Mouse (Mus musculus): ENCODE measurements at regions not wholly inside any gene's neighbourhood (a gene's known extent, or its start where the extent isn't known, plus 50 kb on each side); places are given as distances from the start of the nearest gene placed in this dataset.
"Not testable (repeated sequence)": the region's sequence is repeated elsewhere in the genome, so short reads cannot be mapped to it uniquely, and the experiment has no call there.

DNA sequence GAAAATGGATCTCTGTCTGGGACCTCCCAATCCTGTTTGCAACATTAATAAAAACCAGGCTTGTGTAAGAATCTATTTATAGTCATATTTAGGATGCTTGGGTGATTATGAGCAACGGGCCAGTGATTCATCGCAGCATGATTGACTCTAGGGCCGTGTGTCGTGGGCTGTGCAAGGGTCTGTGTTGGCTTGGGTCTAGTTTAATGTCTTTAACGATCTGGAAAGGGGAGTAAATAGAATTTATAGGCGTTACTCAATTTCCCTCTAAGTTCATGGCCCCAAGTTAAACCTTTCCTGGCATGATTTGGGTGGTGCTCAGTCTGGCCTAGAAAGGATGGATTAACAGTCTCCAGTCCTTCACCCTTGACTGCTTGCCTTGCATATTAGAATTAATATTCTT lies 149.9 kb upstream of the Fer start:
- 0 out of 2 replicates have a peak, but pooled peaks cover 3% of the 10 kb centered on the region for H3K4me1 ChIP-seq
- no peak overlapping the region for H3K4me2 ChIP-seq
- no peaks in the 10 kb centered on the region for H3K27me3 ChIP-seq (replicated peaks)
- H3K27ac ChIP-seq (replicated peaks), result no peak overlapping the region
- 39% methylated on average over 6 of the region's 6 CpGs for WGBS
- H3K9me3 ChIP-seq (replicated peaks), result no peaks in the 10 kb centered on the region
- no peak for ATAC-seq (ENCODE audit: low FRiP score)
- H3K4me3 ChIP-seq (replicated peaks), result no peak overlapping the region
- H3K36me3 ChIP-seq, result no peaks in the 10 kb centered on the region
- H3K9ac ChIP-seq (replicated peaks), result no peak overlapping the region

DNA sequence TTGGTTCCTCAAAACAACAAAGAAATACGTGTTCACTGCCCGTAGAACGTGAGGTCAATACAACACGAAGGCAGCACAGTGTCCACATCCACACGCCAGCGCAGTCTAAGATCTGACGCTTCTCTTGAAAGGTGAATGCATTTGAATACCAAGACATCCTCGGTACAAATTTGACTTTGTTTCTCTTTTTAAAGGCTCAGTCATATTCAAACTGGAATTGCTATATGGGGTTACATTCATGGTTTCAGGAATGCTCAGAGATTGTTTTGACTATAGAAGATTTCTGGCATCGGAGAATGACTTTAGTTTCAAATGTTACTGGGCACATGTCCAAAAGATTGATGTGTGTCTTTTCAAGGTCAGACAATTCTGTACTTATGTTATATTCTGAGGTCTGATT lies 147.2 kb upstream of the Fer start:
- Histone ChIP-seq H3K4me3 (replicated peaks) (no peak overlapping the region), H3K9me3 (replicated peaks) (no peaks in the 10 kb centered on the region), H3K9ac (replicated peaks) (no peak overlapping the region), H3K4me1 (peaks cover 26% of the 10 kb centered on the region), H3K27me3 (replicated peaks) (no peaks in the 10 kb centered on the region), H3K4me2 (no peak overlapping the region), H3K27ac (replicated peaks) (no peak overlapping the region), H3K36me3 (no peaks in the 10 kb centered on the region)
- 88% methylated on average over 9 of the region's 9 CpGs for WGBS
- ATAC-seq (ENCODE audit: low FRiP score), result no peak

DNA sequence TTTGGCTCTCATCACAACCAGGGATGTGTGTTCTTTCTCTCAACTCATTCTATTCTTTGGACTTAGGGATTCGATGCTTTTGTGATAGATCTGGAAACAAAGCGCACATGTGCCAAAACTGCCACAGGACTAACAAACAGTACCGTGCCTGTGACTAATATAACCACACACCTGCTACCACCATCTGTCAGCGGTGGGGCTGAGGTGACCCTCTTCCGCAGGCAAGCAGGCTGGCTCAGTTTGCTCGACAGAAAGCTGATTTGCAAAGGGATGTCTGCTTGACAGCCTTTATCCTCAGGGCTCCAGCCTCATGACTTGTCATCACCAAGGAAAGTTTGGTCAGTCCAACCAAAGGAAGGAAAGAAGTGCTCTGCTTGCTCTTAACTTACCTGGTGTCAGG lies 146.7 kb upstream of the Fer start:
- Histone ChIP-seq H3K4me3 (replicated peaks) (no peak overlapping the region), H3K4me2 (no peak overlapping the region), H3K9ac (replicated peaks) (no peak overlapping the region), H3K27me3 (replicated peaks) (no peaks in the 10 kb centered on the region), H3K36me3 (no peaks in the 10 kb centered on the region), H3K9me3 (replicated peaks) (no peaks in the 10 kb centered on the region), H3K27ac (replicated peaks) (no peak overlapping the region), H3K4me1 (peaks cover 29% of the 10 kb centered on the region)
- 57% methylated on average over 6 of the region's 6 CpGs for WGBS
- ATAC-seq (ENCODE audit: low FRiP score), result no peak

DNA sequence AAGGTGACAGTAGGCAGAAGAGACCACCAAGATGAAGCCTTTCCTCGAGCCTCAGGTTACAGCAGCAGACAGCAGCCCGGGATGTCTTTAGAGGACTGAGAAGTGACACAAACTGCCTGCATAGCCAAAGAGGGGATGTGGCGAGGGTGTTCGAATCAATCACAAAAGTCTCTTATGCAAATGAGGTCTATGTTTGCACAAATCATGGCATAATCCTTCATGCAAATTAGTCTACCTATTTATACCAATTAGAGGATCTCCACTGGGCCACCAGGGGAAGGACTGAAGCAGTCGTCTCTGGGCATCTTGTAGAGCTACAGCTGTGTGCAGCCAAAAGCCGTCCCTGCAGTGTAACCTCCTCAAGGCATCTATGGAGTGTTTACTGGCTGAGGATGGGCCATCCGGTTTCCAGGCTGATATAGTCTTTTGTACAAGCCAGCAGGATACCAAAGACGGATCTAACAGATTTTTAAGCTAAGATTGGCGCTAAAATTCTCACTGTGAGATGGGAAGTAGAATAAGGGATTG lies 145.7 kb upstream of the Fer start:
- no peaks in the 10 kb centered on the region for H3K36me3 ChIP-seq
- H3K27me3 ChIP-seq (replicated peaks), result no peaks in the 10 kb centered on the region
- ATAC-seq (ENCODE audit: low FRiP score), result no peak
- no peak overlapping the region for H3K9ac ChIP-seq (replicated peaks)
- WGBS, result 59% methylated on average over 9 of the region's 9 CpGs
- H3K4me3 ChIP-seq (replicated peaks), result no peak overlapping the region
- H3K9me3 ChIP-seq (replicated peaks), result no peaks in the 10 kb centered on the region
- H3K4me1 ChIP-seq, result peaks cover 29% of the 10 kb centered on the region
- no peak overlapping the region for H3K4me2 ChIP-seq
- H3K27ac ChIP-seq (replicated peaks), result no peak overlapping the region

- 41% methylated on average over 16 of the region's 16 CpGs for WGBS
- H3K36me3 ChIP-seq, result no peaks in the 10 kb centered on the region
- no peak overlapping the region for H3K4me3 ChIP-seq (replicated peaks)
- no peak overlapping the region for H3K9ac ChIP-seq (replicated peaks)
- H3K4me1 ChIP-seq, result peaks cover 29% of the 10 kb centered on the region
- H3K4me2 ChIP-seq, result no peak overlapping the region; the same call in 1 of the 2 replicates
- no peaks in the 10 kb centered on the region for H3K27me3 ChIP-seq (replicated peaks)
- peak; percentile 90 for ATAC-seq (ENCODE audit: low FRiP score)
- peak overlapping the region; percentile 75 for H3K27ac ChIP-seq (replicated peaks)
- H3K9me3 ChIP-seq (replicated peaks), result no peaks in the 10 kb centered on the region
These were observed 143.7 kb upstream of the Fer start for GRCm38 (mm10) chr17:63718972-63719715.

DNA sequence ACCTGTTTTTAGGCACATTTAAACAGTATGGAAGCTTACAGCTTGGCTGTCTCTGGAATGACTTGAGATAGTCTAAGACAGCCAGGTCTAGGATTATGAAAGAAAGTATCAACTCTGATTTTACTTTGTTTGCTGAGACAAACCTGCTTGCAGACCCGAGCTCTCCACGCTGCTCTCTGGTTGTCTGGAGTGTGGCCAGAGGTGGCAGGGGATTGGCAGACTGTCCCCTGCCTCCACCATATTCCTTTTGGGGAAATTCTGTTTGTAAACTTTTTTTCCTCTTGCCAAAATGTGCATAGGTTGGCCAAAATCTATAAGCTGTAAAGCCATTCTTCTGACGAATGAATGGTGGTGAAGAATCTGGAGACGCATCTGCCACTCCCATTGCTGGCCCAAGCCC lies 143.1 kb upstream of the Fer start:
- peaks cover 29% of the 10 kb centered on the region for H3K4me1 ChIP-seq
- no peak overlapping the region for H3K4me2 ChIP-seq
- H3K9ac ChIP-seq (replicated peaks), result no peak overlapping the region
- ATAC-seq (ENCODE audit: low FRiP score), result no peak
- H3K36me3 ChIP-seq, result no peaks in the 10 kb centered on the region
- no peak overlapping the region for H3K4me3 ChIP-seq (replicated peaks)
- no peaks in the 10 kb centered on the region for H3K27me3 ChIP-seq (replicated peaks)
- WGBS, result 68% methylated on average over 4 of the region's 4 CpGs
- H3K9me3 ChIP-seq (replicated peaks), result no peaks in the 10 kb centered on the region
- peak overlapping the region; percentile 60 for H3K27ac ChIP-seq (replicated peaks)

DNA sequence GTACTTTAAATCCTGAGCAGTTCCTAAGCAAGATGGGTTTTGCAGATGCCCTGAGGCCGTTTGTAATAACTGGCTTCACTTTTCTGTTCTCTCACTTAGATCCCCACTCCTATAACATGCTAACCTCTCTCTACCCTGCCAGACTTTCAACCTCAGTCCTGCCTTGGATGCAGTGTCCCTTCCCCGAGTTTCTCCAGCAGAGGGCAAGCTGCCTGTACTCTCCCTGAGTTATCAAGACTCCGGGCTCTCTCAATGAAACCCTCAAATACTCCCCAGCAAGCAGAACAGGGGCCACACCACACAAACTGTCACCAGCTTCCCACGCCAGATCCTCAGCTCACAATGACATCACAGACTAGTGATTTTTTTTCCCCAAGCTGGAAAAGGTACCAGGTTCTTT lies 142.0 kb upstream of the Fer start:
- Histone ChIP-seq H3K36me3 (no peaks in the 10 kb centered on the region), H3K27ac (replicated peaks) (peak overlapping the region; percentile 15; the same call in 1 of the 2 replicates), H3K4me3 (replicated peaks) (no peak overlapping the region), H3K27me3 (replicated peaks) (no peaks in the 10 kb centered on the region), H3K4me1 (peaks cover 29% of the 10 kb centered on the region), H3K9ac (replicated peaks) (no peak overlapping the region), H3K9me3 (replicated peaks) (no peaks in the 10 kb centered on the region), H3K4me2 (no peak overlapping the region)
- 31% methylated on average over 4 of the region's 4 CpGs for WGBS
- ATAC-seq (ENCODE audit: low FRiP score), result no peak

GRCm38 (mm10) chr17:63722434-63723004 lies 140.3 kb upstream of the Fer start:
- no peaks in the 10 kb centered on the region for H3K27me3 ChIP-seq (replicated peaks)
- H3K9me3 ChIP-seq (replicated peaks), result no peaks in the 10 kb centered on the region
- ATAC-seq (ENCODE audit: low FRiP score), result no peak

DNA sequence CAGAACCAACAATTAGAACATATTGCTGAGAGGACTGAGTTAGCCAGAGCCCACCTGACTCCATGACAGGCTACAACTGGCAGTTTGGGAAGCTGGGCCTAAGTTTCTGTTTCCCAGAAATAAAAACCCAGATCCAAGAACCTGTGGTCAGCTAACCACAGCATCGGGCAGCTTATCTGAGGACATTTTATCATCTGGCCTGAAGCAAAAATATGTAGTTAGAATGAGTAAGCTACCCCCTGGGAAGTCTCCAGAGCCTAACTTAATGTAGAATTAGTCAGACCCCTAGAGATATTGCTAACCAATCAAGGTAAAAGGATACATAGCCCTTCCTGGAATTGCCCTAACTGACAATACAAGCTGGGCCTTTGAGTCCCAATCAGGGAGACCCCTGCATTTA lies 124.7 kb upstream of the Fer start:
- WGBS, result 87% methylated on average over 1 of the region's 1 CpGs
- H3K9me3 ChIP-seq (replicated peaks), result 0 out of 2 replicates have a peak, but pooled peaks cover 4% of the 10 kb centered on the region
- no peak for ATAC-seq (ENCODE audit: low FRiP score)

More at GRCm38 (mm10) chr17:63722434-63723004, 140.3 kb upstream of the Fer start:
- no peak overlapping the region for H3K4me2 ChIP-seq
- no peak overlapping the region for H3K4me3 ChIP-seq (replicated peaks)
- peaks cover 26% of the 10 kb centered on the region for H3K4me1 ChIP-seq
- H3K36me3 ChIP-seq, result no peaks in the 10 kb centered on the region
- no peak overlapping the region for H3K9ac ChIP-seq (replicated peaks)
- H3K27ac ChIP-seq (replicated peaks), result no peak overlapping the region
- WGBS, result 79% methylated on average over 12 of the region's 12 CpGs

DNA sequence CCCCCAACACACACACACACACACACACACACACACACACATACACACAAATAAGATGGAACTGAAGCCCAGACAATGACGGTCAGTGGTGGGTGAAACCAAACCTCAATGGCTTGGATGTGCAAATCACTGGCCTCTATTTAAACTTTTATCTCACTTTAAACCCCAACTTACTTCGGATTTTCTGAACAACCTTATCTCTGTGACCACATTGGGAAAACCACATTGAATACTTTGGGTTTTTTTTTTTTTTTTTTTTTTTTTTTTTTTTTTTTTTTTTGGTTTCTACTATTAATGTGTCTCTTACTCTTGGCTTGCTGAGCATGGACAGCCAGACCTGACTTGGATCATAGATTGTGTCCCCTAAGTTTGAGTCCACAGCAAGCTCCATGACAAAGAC lies 123.2 kb upstream of the Fer start:
- no peaks in the 10 kb centered on the region for H3K4me1 ChIP-seq
- H3K4me3 ChIP-seq (replicated peaks), result no peak overlapping the region
- no peak overlapping the region for H3K9ac ChIP-seq (replicated peaks)
- WGBS, result 77% methylated on average over 2 of the region's 2 CpGs
- H3K27ac ChIP-seq (replicated peaks), result no peak overlapping the region
- H3K9me3 ChIP-seq (replicated peaks), result 0 out of 2 replicates have a peak, but pooled peaks cover 4% of the 10 kb centered on the region
- no peak overlapping the region for H3K4me2 ChIP-seq
- H3K36me3 ChIP-seq, result no peaks in the 10 kb centered on the region
- no peaks in the 10 kb centered on the region for H3K27me3 ChIP-seq (replicated peaks)
- no peak for ATAC-seq (ENCODE audit: low FRiP score)

More for the DNA sequence above, 124.7 kb upstream of the Fer start:
- H3K27ac ChIP-seq (replicated peaks), result no peak overlapping the region
- no peak overlapping the region for H3K4me3 ChIP-seq (replicated peaks)
- no peak overlapping the region for H3K9ac ChIP-seq (replicated peaks)
- no peaks in the 10 kb centered on the region for H3K4me1 ChIP-seq
- no peak overlapping the region for H3K4me2 ChIP-seq
- no peaks in the 10 kb centered on the region for H3K36me3 ChIP-seq
- H3K27me3 ChIP-seq (replicated peaks), result no peaks in the 10 kb centered on the region

DNA sequence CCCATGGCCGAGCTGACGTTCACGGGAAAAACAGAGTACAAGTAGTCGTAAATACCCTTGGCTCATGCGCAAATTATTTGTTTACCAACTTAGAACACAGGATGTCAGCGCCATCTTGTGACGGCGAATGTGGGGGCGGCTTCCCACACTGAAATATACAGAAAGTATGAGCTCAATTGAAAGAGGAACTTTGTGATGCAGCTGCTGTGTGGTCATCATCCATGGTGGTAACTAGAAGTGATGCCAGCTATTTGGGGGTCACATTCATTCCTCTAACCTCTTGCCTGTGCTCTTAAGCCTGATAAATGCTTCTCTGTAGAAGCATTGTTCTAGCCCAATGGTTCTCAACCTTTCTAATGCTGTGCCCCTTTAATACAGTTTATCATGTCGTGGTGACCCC lies 113.6 kb upstream of the Fer start:
- WGBS, result 93% methylated on average over 6 of the region's 10 CpGs
- not testable (repeated sequence) for H3K4me1 ChIP-seq; H3K4me3 ChIP-seq (replicated peaks); ATAC-seq (ENCODE audit: low FRiP score); H3K9me3 ChIP-seq (replicated peaks); H3K4me2 ChIP-seq; H3K9ac ChIP-seq (replicated peaks); H3K27me3 ChIP-seq (replicated peaks); H3K27ac ChIP-seq (replicated peaks); H3K36me3 ChIP-seq

GRCm38 (mm10) chr17:63754399-63754798 lies 108.5 kb upstream of the Fer start:
- H3K27ac ChIP-seq (replicated peaks), result no peak overlapping the region
- H3K4me1 ChIP-seq, result peaks cover 3% of the 10 kb centered on the region; the same call in 1 of the 2 replicates
- ATAC-seq (ENCODE audit: low FRiP score), result no peak
- 93% methylated on average over 2 of the region's 2 CpGs for whole genome bisulfite sequencing
- H3K9me3 ChIP-seq (replicated peaks), result no peaks in the 10 kb centered on the region
- no peaks in the 10 kb centered on the region for H3K36me3 ChIP-seq
- no peak overlapping the region for H3K4me2 ChIP-seq
- no peak overlapping the region for H3K4me3 ChIP-seq (replicated peaks)
- H3K9ac ChIP-seq (replicated peaks), result no peak overlapping the region
- H3K27me3 ChIP-seq (replicated peaks), result no peaks in the 10 kb centered on the region
